Mouse (Mus musculus) ES-Bruce4 (cell line): ENCODE measurements at regions not wholly inside any gene's neighbourhood (a gene's known extent, or its start where the extent isn't known, plus 50 kb on each side); places are given as distances from the start of the nearest gene placed in this dataset.

Source experiments
- CTCF ChIP-seq: IDR thresholded peaks from one replicate; pipeline ENCODE4 v1.8.1; 2011; ENCODE audit warnings: low read depth, low read length
- EP300 ChIP-seq: IDR thresholded peaks from 2 replicates; pipeline ENCODE4 v1.6.1; 2011; ENCODE audit warnings: low read depth, low read length; ENCODE audit not compliant: insufficient read depth
- POLR2A ChIP-seq: IDR thresholded peaks from one replicate; pipeline ENCODE4 v1.8.1; 2011; ENCODE audit warnings: low read length; ENCODE audit not compliant: insufficient read depth

- TF ChIP-seq POLR2A, result no peak
- no peak for TF ChIP-seq CTCF
- no peak for TF ChIP-seq EP300
Measured at GRCm38 (mm10) chr12:110389439-110389838, 57.5 kb upstream of the Ppp2r5c start.
